Mouse (Mus musculus) lung, postnatal 0 days (tissue): Measurements from ENCODE around the gene Crabp1.

Source experiments
- CTCF ChIP-seq: IDR thresholded peaks from 2 replicates; pipeline ENCODE4 v1.5.1; 2016; ENCODE audit warnings: antibody characterized with exemption, mild to moderate bottlenecking
- EP300 ChIP-seq: IDR thresholded peaks from 2 replicates; pipeline ENCODE4 v1.6.1; 2016; ENCODE audit warnings: antibody characterized with exemption, mild to moderate bottlenecking, control low read depth

- TF ChIP-seq CTCF (no peak), EP300 (no peak)
Observed at GRCm38 (mm10) chr9:54804351-54804750, 39.8 kb downstream of the Crabp1 start.
